Mouse (Mus musculus) T-helper 17 cell (primary cell): ENCODE measurements around the gene Negr1.

Source experiments
- in situ Hi-C, 2 experiments: fragments of 300-600 bp; cut with MboI, MseI; formaldehyde crosslinking; loops; 1 replicate in 1 of 2; 2 replicates in 1 of 2; pipeline ENCODE4 v1.15.1; 2025; ENCODE audit warnings: high pct_unique_total_duplicates in 2 of 2

The Negr1 gene

GRCm38 (mm10) chr3:157105580-157106264 lies 544.1 kb downstream of the Negr1 start:
- in situ Hi-C loops = no loop called here

DNA sequence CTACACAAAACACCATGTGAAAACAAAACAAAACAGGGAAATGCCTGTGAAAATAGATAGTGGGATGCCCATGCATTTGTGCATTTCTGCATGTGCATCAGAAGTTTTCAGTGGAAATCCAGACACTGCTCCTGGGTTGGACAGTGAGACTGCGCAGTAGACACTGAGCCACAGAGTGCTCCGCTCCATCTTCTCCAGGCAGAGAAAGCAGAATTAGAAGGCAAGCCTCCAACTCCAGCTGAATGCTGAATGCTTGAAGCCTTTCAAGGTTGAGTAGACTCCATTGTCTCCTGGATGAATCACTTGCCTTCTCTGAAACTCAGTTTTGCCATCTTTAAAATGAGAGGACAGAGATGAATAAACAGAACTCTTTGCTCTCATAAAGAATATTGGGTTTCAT lies 546.6 kb downstream of the Negr1 start:
- in situ Hi-C loops = no loop called here

DNA sequence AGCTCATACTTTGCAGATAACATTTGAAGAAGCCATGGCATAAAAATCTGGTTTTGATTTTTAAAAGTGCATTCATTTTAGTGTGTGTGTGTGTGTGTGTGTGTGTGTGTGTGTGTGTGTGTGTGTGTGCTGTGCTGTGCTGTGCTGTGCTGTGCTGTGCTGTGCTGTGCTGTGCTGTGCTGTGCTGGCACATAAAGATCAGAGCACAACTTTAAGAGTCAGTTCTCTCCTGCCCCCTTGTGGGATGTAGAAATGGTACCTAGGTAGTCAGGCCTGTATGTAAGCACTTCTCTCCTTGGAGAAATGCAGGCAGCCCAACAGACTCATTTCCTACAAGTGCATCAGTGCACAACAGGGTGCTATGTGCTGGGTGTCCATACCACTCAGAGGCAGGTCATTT lies 547.7 kb downstream of the Negr1 start:
- in situ Hi-C loops = no loop called here

- in situ Hi-C loops = no loop called here
These were observed 553.6 kb downstream of the Negr1 start for GRCm38 (mm10) chr3:157115105-157115760.

- in situ Hi-C loops = no loop called here
These were observed 554.4 kb downstream of the Negr1 start for GRCm38 (mm10) chr3:157116024-157116423.

- in situ Hi-C loops = no loop called here
These were observed 558.3 kb downstream of the Negr1 start for GRCm38 (mm10) chr3:157119916-157120315.

DNA sequence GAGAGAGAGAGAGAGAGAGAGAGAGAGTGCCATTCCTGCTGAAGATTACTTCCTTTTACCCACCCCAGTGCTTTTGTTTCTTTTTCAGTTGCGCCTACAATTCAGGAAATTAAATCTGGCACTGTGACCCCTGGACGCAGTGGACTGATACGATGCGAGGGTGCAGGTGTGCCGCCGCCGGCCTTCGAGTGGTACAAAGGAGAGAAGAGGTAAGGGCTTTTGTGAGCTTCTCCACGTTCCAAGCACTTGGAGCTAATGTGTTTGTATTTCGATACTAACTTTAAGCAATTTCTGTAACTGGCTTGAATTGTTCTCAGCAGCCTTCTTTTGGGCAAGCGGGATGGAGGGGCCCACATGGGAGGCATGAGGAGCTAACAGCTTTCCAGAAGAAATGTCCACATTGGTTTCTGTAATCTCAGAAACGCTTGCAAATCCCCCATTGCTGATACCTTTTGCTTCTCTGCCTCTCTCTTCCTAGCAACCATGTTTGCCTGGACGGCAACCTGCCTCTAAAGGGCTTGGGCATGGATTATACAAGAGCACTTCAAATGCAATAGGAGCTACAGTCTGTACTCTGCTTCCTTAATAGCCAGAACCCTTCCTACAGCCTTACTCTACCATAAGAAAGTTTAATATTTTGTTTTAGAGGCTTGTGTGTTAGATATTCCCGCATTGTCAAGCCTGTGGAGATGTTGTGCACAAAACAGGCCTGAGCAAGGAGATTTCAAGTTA lies 584.7 kb downstream of the Negr1 start:
- in situ Hi-C loops = no loop called here

DNA sequence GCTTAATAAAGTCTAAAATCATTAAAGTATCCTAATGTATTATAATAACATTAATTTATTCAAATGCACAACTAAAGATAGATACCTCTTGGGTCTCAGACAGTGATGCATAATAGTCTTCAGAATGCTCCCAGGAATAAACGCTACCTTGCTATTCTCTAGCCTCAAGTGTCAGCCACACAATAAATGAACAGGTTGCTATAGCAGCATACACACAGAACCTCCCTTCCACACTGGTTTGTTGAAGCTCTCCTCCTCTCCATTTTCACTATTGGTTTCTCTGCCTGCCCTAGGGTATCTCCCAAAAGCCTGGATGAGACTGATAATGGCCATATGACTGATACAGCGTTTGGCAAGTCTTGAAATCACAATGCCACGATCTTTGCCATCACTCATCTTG lies 593.3 kb downstream of the Negr1 start:
- in situ Hi-C loops = no loop called here

DNA sequence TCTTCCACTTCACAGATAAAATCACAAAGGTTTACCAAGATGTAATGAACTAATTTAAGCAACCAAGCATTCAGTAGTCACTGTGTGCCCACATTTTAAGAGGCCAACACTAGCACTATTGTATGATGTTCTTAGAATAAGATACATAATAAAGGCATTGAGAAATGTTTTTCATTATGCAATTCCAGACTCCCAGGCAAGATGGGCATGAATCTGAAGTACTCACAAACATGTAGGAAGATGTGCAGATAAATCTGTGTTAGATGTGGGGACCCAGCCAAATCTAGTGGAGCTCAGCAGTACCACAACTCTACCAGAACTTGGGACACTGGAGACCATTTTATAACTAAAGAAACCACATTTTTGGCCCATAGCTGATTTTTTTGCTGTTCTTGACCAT lies 593.9 kb downstream of the Negr1 start:
- in situ Hi-C loops = no loop called here

DNA sequence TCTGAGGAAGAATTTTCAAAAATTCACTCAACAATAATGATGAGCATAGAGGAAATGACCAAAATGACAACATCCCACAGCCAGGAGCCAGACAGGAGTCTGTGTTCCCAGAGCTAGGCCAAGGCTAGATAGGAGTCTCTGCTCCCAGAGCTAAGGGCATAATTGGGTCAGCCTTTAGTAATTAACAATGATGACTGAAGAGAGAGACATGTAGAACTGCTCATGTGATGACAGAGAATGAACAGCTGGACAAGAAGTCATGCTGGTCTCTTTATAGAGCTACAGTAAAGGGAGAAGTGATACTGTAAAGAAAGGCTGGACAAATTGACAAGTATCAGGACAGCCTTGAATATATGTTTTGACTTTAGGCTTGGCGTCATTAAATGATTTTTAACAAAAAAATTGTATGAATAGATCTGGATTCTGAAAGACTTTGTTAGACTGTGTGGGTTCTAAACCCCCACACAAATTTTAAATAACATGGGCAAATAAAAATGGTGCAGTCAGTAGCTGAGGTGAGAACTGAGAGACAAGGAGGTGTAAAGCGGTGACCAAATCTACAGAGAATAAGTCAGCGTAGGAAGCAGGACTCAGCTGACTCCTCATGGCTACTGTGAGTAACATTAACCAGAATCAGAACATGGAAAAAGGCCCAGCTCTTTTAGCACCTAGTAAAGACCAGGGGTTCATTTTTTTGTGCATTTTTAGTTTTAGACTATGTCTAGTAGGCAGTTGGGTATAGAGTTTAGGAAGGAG lies 603.4 kb downstream of the Negr1 start:
- in situ Hi-C loops = no loop called here

DNA sequence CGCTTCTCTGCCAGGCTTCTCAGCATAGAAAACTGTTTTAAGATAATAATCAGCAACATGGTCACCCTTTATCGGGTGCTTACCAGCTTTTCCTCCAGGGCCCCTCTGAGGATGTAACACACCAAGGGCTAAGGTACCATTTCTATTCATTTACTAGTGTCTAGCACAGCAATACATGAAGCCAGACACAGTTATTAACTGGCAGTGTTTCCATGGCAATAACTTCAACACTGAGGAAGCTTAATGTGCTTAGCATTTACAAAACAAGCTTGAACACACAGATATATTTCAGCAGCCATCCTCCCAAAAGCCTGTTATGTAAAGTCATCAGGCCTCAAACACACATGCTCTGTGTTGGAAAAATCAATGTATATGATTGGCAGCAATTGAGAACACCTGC lies 620.4 kb downstream of the Negr1 start:
- in situ Hi-C loops = no loop called here

GRCm38 (mm10) chr3:157188939-157189725 lies 627.5 kb downstream of the Negr1 start:
- in situ Hi-C loops = no loop called here

DNA sequence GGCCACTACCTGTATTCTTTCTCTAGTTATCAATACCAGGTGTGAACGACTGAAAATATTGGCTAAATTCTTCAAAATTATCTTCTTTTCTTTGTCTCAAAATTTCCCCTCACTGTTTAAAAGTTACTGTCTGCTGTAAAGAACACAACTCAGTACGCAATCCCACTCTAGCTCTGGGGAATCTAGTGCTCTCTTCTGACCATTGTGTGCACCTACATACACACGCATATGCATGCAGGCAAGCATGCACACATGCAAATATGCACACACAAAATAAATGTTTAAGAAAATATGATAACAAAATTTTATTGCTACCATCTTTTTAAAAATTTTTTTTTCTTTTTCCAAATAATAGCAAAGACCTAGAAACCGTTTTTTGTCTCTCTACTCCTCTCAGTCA lies 628.2 kb downstream of the Negr1 start:
- in situ Hi-C loops = no loop called here

DNA sequence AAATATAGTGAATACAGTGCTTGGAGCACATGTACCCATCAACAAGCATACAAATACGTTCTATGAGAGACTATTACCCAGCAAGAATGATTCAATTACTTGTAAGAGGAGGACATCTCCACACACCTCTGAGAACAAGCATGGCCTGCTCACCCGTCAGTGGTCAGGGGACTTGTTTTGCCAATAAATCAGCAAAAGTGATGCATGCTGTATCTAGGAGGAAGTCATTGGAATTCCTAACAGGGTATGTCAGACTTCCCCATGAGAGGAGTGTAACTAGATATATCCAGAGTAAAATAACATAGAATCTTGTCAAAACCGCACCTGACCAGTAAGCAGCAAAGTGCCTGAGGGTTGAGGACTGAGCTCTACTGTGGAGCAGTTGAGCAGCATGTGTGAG lies 629.0 kb downstream of the Negr1 start:
- in situ Hi-C loops = no loop called here

DNA sequence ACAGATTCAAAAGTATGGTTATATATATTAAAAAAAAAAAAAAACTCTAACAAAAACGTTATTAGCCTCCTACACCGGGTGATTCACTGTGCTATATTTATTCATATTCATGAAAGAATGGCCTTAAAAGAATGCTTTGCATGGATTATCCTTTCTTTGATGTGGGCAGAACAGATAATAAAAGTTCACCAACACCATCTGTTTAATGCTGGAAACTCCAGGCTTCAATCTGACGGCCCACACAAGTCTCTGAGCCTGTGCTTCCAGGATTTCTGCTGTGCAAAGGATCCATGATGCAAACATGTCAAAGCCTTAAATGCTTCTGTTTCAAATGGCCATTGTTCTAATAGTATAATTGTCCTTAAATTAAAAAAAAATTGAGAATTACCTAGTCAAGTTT lies 630.4 kb downstream of the Negr1 start:
- in situ Hi-C loops = no loop called here

DNA sequence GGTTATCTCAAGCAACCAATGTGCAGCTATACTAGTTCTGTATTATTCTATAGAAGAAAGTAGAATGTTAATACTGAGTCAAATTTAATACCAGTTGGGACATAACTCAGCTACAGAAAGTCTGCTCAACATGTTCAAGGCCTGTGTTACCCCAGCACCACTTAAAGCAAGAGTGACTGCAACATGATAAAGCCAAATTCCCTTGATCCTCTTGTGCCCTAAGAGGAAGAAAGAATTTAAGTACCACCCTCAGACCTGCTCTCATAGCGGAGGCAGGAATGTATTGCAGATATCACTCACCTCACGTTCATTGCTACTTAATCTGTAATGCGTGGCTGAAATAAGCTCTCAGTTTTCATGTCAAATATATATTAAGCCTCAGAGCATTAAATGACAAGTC lies 631.5 kb downstream of the Negr1 start:
- in situ Hi-C loops = no loop called here

- in situ Hi-C loops = no loop called here
These were observed 637.1 kb downstream of the Negr1 start for GRCm38 (mm10) chr3:157198659-157199058.

DNA sequence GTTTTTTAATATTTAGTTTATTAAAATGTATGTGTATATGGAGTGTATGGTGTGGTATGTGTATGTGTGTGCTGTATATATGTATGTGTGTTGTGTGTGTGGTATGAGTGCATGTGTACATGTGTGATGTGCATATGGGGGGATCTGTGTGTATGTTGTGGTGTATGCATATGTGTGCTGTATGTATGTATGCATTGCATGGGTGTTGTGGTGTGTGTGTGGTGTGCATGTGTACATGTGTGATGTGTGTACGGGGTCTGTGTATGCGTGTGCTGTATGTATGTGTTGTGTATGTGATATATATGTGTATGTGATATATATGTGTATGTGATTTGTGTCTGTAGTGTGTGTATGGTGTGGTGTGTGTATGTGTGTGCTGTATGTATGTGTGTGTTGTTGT lies 640.1 kb downstream of the Negr1 start:
- in situ Hi-C loops = no loop called here

DNA sequence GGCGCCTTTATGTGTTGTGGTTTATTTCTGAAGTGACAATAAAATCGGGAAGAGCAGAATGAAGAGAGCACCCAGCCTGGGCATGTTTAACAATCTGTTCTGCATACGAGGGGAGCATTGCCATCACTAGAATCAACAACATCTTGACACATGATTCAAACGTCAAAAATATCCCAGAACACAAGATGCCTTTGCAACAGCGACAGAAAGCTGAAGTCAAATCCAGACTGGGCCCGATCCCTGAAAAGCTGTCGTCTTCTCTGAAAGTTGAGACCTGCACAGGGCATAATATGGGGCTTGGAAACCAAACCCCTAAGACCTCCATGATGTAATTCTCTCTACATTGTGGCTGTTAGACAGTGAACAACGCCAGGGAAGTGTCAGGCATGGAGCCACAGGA lies 642.0 kb downstream of the Negr1 start:
- in situ Hi-C loops = no loop called here

GRCm38 (mm10) chr3:157206752-157207151 lies 645.2 kb downstream of the Negr1 start:
- in situ Hi-C loops = no loop called here

GRCm38 (mm10) chr3:157208966-157209365 lies 647.4 kb downstream of the Negr1 start:
- in situ Hi-C loops = no loop called here
